Mouse (Mus musculus): ENCODE measurements around the gene Gas6.

Gene Gas6

GRCm38 (mm10) chr8:13506849-13507248 is 12.6 kb upstream of the Gas6 start:
- in situ Hi-C loops (cut with MboI): no loop called here

DNA sequence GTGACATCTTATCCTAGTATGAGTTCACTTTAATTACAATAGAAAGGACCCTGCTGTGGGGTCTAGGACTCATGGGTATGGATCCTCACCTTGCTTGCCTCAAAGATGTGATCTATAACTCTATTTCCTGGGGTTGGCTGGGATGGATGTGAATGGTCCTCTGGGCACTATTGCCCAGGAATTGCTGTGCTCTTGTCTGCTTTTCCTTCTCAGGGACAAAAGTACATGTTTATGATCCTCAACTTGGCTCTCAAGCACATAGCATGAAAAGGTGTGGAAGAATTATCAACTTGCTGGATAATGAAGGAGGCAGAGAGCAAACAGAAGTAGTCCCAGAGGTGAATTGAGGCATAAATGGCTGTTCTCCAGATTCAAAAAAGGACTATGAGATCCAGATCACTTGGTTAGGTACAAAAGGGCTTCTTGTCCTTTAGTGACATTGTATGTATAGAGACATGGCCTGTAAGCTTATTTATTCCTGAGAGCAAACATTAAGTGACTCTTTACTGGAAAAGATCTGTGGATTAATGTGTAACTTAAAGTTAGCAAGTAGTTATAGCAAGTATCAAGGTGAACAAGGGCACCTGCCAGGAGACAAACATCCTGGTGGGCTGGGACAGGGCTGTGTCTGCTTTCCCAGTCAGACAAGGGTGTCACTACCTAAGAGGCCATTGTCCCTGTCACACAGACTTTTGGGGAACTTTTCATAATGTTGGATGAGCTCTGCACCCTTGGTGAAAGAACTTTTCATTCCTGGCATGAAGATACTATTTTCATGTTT is 10.8 kb upstream of the Gas6 start:
- in situ Hi-C loops (cut with MboI): no loop called here

DNA sequence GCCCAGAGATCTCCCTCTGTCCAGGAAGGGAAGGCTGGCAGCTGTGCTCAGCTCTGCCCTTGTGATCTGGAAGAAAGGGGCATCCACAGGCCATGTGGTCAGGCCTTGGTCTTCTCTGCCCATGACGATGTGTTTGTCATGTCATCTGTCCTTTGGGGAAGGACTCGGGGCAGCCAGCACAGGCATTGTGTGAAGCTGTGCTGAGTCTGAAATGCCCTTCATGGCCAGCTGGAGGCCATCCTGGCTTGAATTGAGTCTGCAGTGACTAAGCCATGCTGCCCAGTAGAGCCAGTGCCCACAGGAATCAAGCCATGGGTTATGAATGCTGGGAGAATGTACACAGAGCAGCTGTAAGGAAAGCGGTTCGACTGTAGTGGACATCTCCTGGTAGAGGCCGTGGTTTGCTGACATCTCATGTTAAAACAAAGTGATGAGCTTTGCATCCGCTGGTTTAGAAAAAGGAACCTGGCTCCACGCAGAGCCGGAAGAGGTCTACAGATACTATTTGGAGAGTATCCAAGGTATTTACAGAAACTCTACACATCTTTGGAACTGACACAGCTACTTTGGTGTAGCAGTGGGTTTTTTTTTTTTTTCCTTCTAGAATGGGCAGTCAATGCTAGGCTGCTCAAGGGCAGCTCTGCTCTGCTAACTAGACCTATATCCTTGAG is 9.8 kb upstream of the Gas6 start:
- in situ Hi-C loops (cut with MboI): no loop called here

GRCm38 (mm10) chr8:13501221-13501620 is 6.9 kb upstream of the Gas6 start:
- in situ Hi-C loops (cut with MboI): no loop called here

GRCm38 (mm10) chr8:13493011-13493410 is 1.3 kb downstream of the Gas6 start:
- in situ Hi-C loops (cut with MboI): no loop called here

DNA sequence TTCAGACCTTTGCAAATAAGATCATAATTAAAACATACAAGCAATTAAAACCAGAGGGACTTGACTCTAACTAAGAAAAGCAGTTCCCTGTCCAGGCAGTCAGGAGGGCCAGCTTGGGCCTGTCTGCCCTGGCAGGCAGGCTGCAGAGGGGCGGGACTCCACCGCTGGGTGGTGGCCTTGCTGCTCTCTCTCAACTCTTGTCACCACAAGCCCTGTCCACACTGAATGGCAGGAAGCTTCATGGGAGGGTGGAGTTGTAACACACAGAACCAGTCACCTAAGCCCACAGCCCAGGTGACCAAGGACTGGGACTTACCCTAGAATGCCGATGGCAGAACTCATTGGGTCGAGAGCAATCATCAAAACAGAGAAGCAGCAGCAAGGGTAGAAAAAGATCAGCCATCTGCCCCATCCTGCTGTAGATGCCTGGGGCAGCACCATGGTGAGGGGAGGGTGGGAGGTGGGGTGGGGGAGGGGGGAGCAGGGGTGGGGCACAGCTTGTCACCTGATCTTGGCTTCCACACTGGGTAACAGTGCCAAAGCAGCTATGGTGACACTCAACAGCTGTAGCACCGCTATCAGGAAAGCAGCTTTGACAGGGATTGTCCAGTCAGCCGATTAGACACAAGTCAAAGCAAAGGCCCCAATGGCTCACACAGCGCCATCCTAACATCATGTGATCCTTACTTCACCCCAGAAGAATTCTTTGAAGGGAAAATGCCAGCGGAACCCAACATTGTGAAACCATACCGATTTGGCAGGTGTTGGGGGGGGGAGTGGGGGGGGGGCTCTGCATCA is 1.9 kb downstream of the Gas6 start:
- in situ Hi-C loops (cut with MboI): no loop called here

DNA sequence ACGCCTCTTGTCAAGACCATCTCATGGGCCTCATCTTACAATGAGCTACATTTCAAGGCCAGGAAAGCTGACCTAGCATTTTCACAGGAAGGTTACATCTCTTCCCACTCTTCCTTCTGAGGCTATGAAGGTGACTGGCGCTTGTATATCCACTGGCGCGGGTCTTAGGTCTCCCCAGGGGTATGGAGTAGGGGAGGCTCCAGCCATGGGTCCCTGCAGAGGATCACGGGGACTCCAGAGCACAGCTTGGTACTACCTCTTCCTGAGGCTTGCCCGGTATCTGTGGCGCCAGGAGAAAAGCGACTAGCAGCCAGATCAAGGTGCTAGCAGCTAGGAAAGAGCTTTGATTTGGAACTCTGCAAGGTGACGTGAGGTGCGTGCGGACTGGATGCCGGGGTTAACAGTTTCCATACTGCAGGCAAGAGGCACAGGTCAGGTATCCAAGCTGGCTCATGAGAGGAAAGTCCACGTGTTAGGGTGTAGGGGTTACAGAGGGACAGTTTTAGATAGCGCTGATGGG is 2.7 kb downstream of the Gas6 start:
- in situ Hi-C loops (cut with MboI): no loop called here

DNA sequence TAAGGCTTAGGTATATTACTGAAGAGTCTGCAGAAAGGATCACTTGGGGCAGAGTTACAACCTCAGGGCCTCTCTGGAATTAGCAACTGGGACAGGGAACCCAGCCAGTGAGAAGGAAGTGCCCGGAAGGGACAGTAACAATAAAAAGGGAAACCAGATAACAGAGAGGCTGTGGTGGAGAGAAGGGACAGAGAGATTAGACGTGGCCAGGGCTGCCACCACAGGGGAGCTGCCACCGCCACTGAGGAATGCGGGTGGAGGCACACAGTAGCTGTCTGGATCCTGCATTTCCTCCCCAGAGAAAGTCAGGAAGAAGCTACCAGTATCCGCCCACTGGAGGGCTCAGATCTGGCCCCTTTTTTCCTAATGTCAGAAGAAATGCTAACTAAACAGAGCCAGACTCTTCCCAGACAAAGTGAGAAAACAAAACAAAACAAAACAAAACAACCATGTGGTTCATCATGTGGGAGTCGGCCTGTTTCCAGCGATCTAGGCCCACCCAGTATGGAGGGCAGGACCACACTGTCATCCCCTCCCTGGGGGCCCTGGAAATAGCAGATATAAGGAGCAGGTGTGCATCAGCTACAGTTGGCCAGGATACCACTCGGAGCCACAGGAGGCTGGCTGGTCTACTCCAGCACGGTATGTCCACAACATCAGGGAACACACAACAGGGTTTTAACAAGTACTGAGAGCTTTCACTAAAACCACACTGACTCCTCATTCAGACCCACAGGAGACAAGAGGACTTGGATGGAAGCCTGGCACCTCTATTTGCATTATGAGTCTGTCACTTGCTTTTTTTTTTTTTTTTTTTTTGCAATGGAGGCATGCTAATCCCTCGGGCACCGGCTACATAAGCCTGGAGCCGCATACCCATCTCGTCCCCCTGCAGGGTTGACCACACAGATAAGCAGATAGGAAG is 4.0 kb downstream of the Gas6 start:
- in situ Hi-C loops (cut with MboI): no loop called here

- in situ Hi-C loops (cut with MboI): no loop called here
These were observed 4.9 kb downstream of the Gas6 start for GRCm38 (mm10) chr8:13489351-13489750.

DNA sequence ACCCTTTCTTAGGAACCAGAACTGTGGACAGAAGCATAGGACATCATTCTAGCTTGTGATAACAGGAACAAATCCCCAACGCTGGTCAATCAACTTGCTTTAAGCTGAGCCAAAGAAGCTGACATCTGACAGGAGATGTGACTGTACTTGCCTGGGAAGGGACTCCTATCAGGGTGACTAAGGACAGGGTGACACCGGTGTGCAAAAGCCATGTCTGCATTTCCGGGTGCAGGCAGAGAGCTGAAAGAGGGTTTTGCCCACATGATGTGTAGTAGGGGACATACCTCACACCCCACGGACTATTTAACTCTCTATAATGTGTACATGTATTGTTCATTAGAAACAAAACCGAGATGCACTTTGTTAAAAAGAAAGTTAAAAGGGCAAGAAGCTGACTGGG is 11.1 kb downstream of the Gas6 start:
- in situ Hi-C loops (cut with MboI): no loop called here

GRCm38 (mm10) chr8:13482101-13482801 is 12.0 kb downstream of the Gas6 start:
- in situ Hi-C loops (cut with MboI): no loop called here

GRCm38 (mm10) chr8:13481596-13481995 is 12.7 kb downstream of the Gas6 start:
- in situ Hi-C loops (cut with MboI): no loop called here

GRCm38 (mm10) chr8:13481089-13481554 is 13.2 kb downstream of the Gas6 start:
- in situ Hi-C loops (cut with MboI): no loop called here

DNA sequence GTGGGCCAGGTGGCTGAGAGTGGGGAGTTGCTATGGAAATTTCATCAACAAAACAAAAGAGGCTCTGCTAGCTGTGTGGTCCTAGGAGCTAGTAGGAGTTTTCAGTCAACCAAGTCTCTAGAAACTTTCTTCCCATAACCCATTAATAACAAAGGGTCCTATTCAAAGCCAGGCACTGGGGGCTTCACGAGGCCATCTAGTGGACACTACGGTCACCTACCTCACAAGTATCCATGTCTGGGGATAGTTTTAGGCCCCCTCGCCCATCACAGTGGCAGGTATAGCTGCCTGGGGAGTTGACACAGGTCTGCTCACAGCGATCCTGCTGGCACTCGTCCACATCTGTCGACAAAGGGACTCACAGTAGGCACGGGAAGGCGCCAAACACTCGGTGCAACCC is 18.4 kb downstream of the Gas6 start:
- in situ Hi-C loops (cut with MboI): no loop called here

GRCm38 (mm10) chr8:13472284-13472683 is 22.0 kb downstream of the Gas6 start:
- in situ Hi-C loops (cut with MboI): no loop called here

DNA sequence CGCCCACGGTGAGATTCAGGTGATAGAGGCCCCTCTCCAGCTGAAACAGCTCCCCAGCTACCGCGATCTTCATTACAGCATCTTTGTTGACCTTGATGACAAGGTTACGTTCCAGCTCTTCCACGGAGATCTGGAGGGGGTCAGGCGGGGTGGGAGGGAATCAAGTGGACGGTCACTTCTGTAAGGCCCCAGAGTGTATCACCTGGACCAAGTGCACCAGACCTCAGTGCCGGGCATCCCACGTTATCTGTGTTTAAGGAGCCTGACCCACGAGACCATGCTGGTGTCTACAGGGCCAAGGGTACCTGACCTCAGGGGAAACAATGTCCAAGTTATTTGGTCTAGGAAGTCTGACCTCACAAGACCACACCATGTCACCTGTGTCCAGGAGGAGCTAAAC is 22.8 kb downstream of the Gas6 start:
- in situ Hi-C loops (cut with MboI): no loop called here

- in situ Hi-C loops (cut with MboI): no loop called here
These were observed 25.6 kb downstream of the Gas6 start for GRCm38 (mm10) chr8:13468737-13469136.

GRCm38 (mm10) chr8:13466989-13467388 is 27.3 kb downstream of the Gas6 start:
- in situ Hi-C loops (cut with MboI): no loop called here

- in situ Hi-C loops (cut with MboI): no loop called here
These were observed 29.0 kb downstream of the Gas6 start for GRCm38 (mm10) chr8:13465324-13465723.

DNA sequence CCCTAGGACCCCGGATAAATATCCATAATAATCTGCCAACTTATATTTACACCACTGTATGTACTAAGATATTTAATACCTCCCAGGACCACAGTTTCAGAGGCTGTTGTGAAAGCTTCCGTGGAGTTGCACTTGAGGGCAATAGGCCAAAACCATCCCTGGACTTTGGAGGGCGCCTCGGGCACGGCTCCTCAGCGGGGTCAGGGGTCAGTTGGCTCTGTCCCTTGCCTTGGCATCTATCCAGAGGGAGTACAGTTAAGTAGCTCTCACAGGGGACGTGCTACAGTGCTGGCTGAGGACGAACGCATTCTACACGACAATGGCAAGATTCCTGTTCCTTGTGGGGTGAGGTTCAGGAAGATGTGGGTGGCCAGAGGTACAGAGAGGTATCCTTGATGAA is 31.9 kb downstream of the Gas6 start:
- in situ Hi-C loops (cut with MboI): no loop called here

- in situ Hi-C loops (cut with MboI): no loop called here
These were observed 32.4 kb downstream of the Gas6 start for GRCm38 (mm10) chr8:13461843-13462242.
